Mouse (Mus musculus) lung, embryonic 14.5 days (tissue): ENCODE measurements around the gene Smap1. TPM values are rescaled to one million over a fixed set of nuclear protein-coding genes. Genes with fewer than 3 reads are reported as not detected.

Experiments used
- ATAC-seq: fragments of 200-750 bp; cut with Nextera tagmentation; 2 replicates; pipeline ENCODE4 v1.8.0; 2017; ENCODE audit warnings: mild to moderate bottlenecking, moderate TSS enrichment, moderate library complexity; ENCODE audit not compliant: insufficient read depth
- DNase-seq: peaks from one replicate; pipeline ENCODE4 v3.0.0-alpha.2; 2015
- H3K27ac ChIP-seq: fragments of 300-500 bp; sonication (generic); 2 replicates; pipeline ENCODE4 v1.5.1; 2014; ENCODE audit warnings: low read depth, mild to moderate bottlenecking, moderate library complexity
- H3K27me3 ChIP-seq: fragments of 300-500 bp; sonication (generic); 2 replicates; pipeline ENCODE4 v1.6.1; 2014; ENCODE audit warnings: low read length, control low read depth; ENCODE audit not compliant: insufficient read depth
- H3K36me3 ChIP-seq: fragments of 300-500 bp; sonication (generic); 2 replicates; pipeline ENCODE4 v1.6.1; 2014; ENCODE audit warnings: control low read depth; ENCODE audit not compliant: insufficient read depth
- H3K4me1 ChIP-seq: fragments of 300-500 bp; sonication (generic); 2 replicates; pipeline ENCODE4 v1.6.1; 2014; ENCODE audit warnings: antibody characterized with exemption, control low read depth; ENCODE audit not compliant: insufficient read depth
- H3K4me2 ChIP-seq: fragments of 300-500 bp; sonication (generic); 2 replicates; pipeline ENCODE4 v1.6.1; 2014; ENCODE audit warnings: mild to moderate bottlenecking
- H3K4me3 ChIP-seq: fragments of 300-500 bp; sonication (generic); 2 replicates; pipeline ENCODE4 v1.5.1; 2014; ENCODE audit warnings: low read depth, low read length
- H3K9ac ChIP-seq: fragments of 300-500 bp; sonication (generic); 2 replicates; pipeline ENCODE4 v1.6.1; 2014
- H3K9me3 ChIP-seq: fragments of 300-500 bp; sonication (generic); 2 replicates; pipeline ENCODE4 v1.6.1; 2016; ENCODE audit warnings: low read depth, low read length, control low read depth
- CTCF ChIP-seq: IDR thresholded peaks from 2 replicates; pipeline ENCODE4 v1.5.1; 2016; ENCODE audit warnings: antibody characterized with exemption, low read depth
- WGBS: fragments of 180-500 bp; shearing (Covaris S2); extraction: QIAGEN DNeasy Blood & Tissue Kit; methylation state at CpG from one replicate; pipeline ENCODE4 v1.1.7; 2014; 5-methylcytosine and 5-hydroxymethylcytosine counted together
- polyA plus RNA-seq: library from polyadenylated mRNA; unstranded; fragments of >200 nt; fragmentation: Nextera tagmentation; extraction: Ambion mirVana; gene quantifications from 2 replicates; pipeline ENCODE4 v1.2.1, GENCODE M21; 2014

The Smap1 gene
- polyA plus RNA-seq, 1 experiment from 2014 or later, result 50.2 TPM

DNA sequence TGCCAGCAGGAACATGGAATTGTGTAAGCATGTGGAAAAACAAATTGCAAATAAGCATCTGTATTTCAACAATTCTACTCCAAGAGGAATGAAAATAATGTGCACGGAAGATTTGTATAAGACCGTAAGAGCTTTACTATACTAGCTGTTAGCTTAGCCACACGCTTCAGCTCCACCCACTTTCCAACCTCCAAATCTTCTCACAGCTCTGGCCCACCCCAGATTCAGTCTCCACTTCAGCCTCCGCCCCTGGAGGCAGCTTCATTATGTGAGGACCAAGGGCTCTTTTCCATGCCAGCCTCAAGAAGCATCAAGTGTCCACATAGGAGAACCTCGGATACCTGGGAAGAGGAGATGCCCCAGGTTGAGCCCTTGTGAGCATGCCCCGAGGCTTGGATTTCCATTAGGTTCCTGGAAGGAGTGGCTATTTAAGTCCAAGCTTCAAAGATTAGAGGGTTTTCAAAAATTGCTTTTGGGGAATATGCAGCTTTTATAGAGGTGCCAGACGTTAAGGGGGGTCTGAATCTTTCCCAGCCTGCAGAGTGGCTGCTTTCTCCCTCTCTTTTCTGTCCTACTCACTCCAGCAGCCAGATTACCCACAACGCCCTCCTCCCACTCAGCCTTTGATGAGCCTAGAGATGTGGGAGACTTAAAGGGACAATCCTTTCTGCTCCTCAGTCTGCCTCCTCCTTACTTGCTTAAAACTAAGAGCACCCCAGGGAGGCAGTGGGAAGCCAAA, 12.7 kb upstream of the Smap1 start:
- WGBS, result 56% methylated on average over 8 of the region's 8 CpGs
- Histone ChIP-seq H3K27me3 (no peaks in the 10 kb centered on the region), H3K9ac (no peak overlapping the region), H3K4me2 (no peak overlapping the region), H3K36me3 (no peaks in the 10 kb centered on the region), H3K9me3 (no peaks in the 10 kb centered on the region), H3K27ac (no peak overlapping the region), H3K4me3 (no peak overlapping the region), H3K4me1 (no peaks in the 10 kb centered on the region)
- ATAC-seq (no peak), DNase-seq (no peak)
- TF ChIP-seq CTCF, result no peak

DNA sequence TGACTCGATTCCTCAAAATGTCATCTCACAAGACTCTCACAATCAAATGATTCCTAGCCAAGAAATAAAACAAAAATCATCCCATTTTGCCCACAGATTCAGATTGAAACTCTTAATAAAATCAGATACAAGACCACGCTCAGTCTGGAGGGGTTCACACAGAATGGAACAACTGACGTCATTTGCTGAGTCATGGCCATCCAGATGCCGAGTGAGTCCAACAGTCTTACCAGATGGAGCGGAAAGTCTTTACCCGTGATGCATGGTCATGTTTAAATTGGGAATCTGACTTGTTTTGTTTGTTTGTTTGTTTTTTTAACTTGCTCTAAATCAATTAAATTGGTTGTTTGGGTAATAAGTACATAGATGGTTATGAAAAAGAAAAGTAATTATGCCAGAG, 7.3 kb upstream of the Smap1 start:
- DNase-seq (no peak), ATAC-seq (no peak)
- 87% methylated on average over 6 of the region's 6 CpGs for WGBS
- no peak overlapping the region for H3K9ac ChIP-seq
- H3K9me3 ChIP-seq, result no peaks in the 10 kb centered on the region
- no peak for TF ChIP-seq CTCF
- no peaks in the 10 kb centered on the region for H3K4me1 ChIP-seq
- no peaks in the 10 kb centered on the region for H3K27me3 ChIP-seq
- H3K36me3 ChIP-seq, result no peaks in the 10 kb centered on the region
- H3K27ac ChIP-seq, result no peak overlapping the region
- no peak overlapping the region for H3K4me2 ChIP-seq
- H3K4me3 ChIP-seq, result no peak overlapping the region

DNA sequence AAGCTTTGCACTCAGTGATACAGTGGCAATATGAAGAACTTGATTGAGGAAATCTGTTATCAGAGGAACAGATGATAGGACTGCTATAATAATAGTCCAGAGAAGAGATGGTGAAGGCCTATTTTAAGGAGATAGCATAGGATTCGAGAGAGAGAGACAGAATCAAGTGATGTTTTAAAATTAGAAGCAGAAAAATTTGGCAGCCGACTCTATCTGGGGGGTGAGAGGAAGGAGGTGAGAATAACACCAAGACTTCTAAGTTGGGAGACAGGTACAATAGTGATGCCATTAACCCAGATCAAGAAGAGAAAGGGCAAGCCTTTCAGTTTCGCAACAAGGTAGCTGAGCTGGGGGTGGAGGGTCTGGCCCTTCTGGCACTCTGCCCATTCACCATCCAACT, 6.3 kb upstream of the Smap1 start:
- DNase-seq, result no peak
- no peaks in the 10 kb centered on the region for H3K27me3 ChIP-seq
- TF ChIP-seq CTCF, result no peak
- no peaks in the 10 kb centered on the region for H3K9me3 ChIP-seq
- no peaks in the 10 kb centered on the region for H3K36me3 ChIP-seq
- H3K27ac ChIP-seq, result no peak overlapping the region
- no peak for ATAC-seq
- no peak overlapping the region for H3K4me2 ChIP-seq
- no peak overlapping the region for H3K9ac ChIP-seq
- H3K4me1 ChIP-seq, result no peaks in the 10 kb centered on the region
- 68% methylated on average over 3 of the region's 3 CpGs for WGBS
- H3K4me3 ChIP-seq, result no peak overlapping the region

DNA sequence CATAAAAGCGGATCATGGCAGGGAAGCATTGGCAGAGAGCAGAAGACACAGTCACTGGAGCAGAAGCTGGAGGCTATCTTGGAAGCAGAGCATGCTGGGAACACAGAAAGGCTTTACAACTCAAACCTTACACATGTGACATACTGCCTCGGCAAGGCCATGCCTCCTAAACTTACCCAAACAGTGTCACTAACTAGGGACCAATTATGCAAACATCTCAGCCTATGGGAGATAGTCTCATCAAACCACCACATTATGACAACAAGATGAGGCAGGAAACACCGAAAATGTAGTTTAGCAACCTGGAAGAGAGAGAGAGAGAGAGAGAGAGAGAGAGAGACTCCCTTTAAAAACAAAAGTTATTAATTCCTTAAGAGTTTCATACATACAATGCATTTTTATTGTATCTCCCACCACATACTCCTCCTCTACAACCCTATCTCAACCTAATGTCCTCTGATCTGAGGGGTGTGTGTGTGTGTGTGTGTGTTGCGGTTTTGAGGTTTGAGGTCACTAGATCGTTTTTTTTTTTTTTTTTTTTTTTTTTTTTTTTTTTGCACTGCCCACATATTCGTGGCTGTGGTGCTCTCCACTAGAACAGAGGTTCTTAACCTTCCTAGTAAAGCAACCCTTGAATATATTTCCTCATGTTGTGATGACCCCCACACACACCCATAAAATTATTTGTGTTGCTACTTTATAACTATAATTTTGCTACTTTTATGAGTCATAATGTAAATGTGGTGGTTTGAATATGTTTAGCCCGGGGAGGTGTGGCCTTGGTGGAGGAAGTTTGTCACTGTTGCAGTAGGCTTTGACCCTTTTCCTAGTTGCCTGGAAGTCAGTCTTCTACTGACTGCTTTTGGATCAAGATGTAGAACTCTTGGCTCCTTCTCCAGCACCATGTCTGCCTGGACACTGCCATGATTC, 1.9 kb upstream of the Smap1 start:
- no peak for TF ChIP-seq CTCF
- Histone ChIP-seq H3K4me2 (no peak overlapping the region), H3K27me3 (no peaks in the 10 kb centered on the region), H3K9me3 (no peaks in the 10 kb centered on the region), H3K4me1 (no peaks in the 10 kb centered on the region), H3K4me3 (no peak overlapping the region), H3K36me3 (no peaks in the 10 kb centered on the region), H3K27ac (no peak overlapping the region), H3K9ac (no peak overlapping the region)
- DNase-seq (no peak), ATAC-seq (no peak)
- WGBS, result 74% methylated on average over 7 of the region's 7 CpGs

GRCm38 (mm10) chr1:23922530-23922884, 390 bp upstream of the Smap1 start:
- H3K36me3 ChIP-seq, result no peaks in the 10 kb centered on the region
- peak overlapping the region; percentile 71 for H3K4me2 ChIP-seq
- H3K9me3 ChIP-seq, result no peaks in the 10 kb centered on the region
- ATAC-seq (no peak), DNase-seq (no peak)
- TF ChIP-seq CTCF, result no peak
- H3K9ac ChIP-seq, result peak overlapping the region; percentile 89
- peak overlapping the region; percentile 96; the same call in 1 of the 2 replicates for H3K27ac ChIP-seq
- H3K27me3 ChIP-seq, result no peaks in the 10 kb centered on the region
- WGBS, result 29% methylated on average over 9 of the region's 9 CpGs
- H3K4me1 ChIP-seq, result no peaks in the 10 kb centered on the region
- H3K4me3 ChIP-seq, result peak overlapping the region; percentile 93

- Histone ChIP-seq H3K4me2 (peak overlapping the region; percentile 71), H3K9ac (no peak overlapping the region), H3K27me3 (no peaks in the 10 kb centered on the region), H3K4me3 (no peak overlapping the region), H3K9me3 (no peaks in the 10 kb centered on the region), H3K27ac (no peak overlapping the region), H3K4me1 (no peaks in the 10 kb centered on the region), H3K36me3 (no peaks in the 10 kb centered on the region)
- DNase-seq, result peak; percentile 13
- WGBS, result 16% methylated on average over 2 of the region's 2 CpGs
- 0 out of 2 replicates have a peak, but pooled peaks have one; percentile 14 for TF ChIP-seq CTCF
- ATAC-seq, result no peak
Measured at GRCm38 (mm10) chr1:23920275-23920674, 1.8 kb downstream of the Smap1 start.

DNA sequence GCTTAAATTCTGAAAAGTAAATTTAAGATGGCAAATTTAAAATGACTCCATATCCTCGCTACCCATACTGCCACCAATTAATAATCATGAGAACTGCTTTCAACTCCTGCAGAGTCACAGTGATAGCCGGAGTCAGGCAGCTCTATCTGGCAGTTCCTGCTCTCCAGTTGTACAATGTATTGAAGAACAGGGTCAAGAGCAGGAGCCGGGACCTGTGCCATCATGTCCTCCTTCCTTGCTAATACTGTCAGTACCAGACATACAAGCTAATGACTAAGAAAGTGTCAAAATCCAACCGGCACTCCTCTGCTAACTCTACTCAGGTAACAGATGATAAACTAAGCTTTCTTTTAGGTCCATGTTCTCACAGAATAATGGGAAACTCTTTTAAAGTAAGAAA, 3.0 kb downstream of the Smap1 start:
- H3K9ac ChIP-seq, result no peak overlapping the region
- ATAC-seq, result no peak
- H3K27ac ChIP-seq, result no peak overlapping the region
- H3K4me3 ChIP-seq, result no peak overlapping the region
- WGBS, result 79% methylated on average over 4 of the region's 4 CpGs
- no peaks in the 10 kb centered on the region for H3K27me3 ChIP-seq
- TF ChIP-seq CTCF, result no peak
- no peak overlapping the region for H3K4me2 ChIP-seq
- DNase-seq, result no peak
- H3K4me1 ChIP-seq, result no peaks in the 10 kb centered on the region
- H3K36me3 ChIP-seq, result no peaks in the 10 kb centered on the region
- no peaks in the 10 kb centered on the region for H3K9me3 ChIP-seq
